Mouse (Mus musculus) liver, adult 2 months (tissue): ENCODE data around the gene Eif4g3.

Experiments used
- CTCF ChIP-seq: fragments of 200-500 bp; IDR thresholded peaks from 2 replicates; pipeline ENCODE4 v1.5.1; 2011; ENCODE audit warnings: low read depth, low read length, control low read depth
- POLR2A ChIP-seq: fragments of 200-500 bp; IDR thresholded peaks from 2 replicates; pipeline ENCODE4 v1.6.1; 2011; ENCODE audit warnings: low read length, control low read depth; ENCODE audit not compliant: insufficient read depth; ENCODE audit errors: extremely low read depth

- TF ChIP-seq POLR2A (no peak), CTCF (no peak)
Measured at GRCm38 (mm10) chr4:138061161-138061560, 68.3 kb downstream of the Eif4g3 start.
